Mouse (Mus musculus) MEL (cell line): ENCODE data around the gene Hemk1. TPM values are rescaled to one million over a fixed set of nuclear protein-coding genes. Genes with fewer than 3 reads are reported as not detected.

Experiments used
- DNase-seq: peaks from one replicate; pipeline ENCODE4 v3.0.0; 2011; ENCODE audit warnings: low read depth, low spot score
- H3K27ac ChIP-seq: 2 replicates; pipeline ENCODE4 v1.5.1; 2012; ENCODE audit warnings: low read depth, mild to moderate bottlenecking, control low read depth, low read length, moderate library complexity; ENCODE audit not compliant: control insufficient read depth
- H3K27me3 ChIP-seq, 2 experiments: fragments of 150-350 bp in 1 of 2; sonication (generic) in 1 of 2; 2 replicates each; pipeline ENCODE4 v1.6.1; 2012; ENCODE audit warnings: low read length in 2 of 2, mild to moderate bottlenecking in 2 of 2, improper control_type of control experiment in 1 of 2, moderate library complexity in 1 of 2; ENCODE audit not compliant: insufficient read depth in 2 of 2, control insufficient read depth in 1 of 2
- H3K36me3 ChIP-seq, 2 experiments: 2 replicates each; pipeline ENCODE4 v1.6.1; 2012 to 2014; ENCODE audit warnings: low read length in 2 of 2, improper control_type of control experiment in 1 of 2, inconsistent platforms in 1 of 2, mild to moderate bottlenecking in 1 of 2; ENCODE audit not compliant: insufficient read depth in 2 of 2, control insufficient read depth in 1 of 2
- H3K4me1 ChIP-seq, 2 experiments: fragments of 150-350 bp in 1 of 2; sonication (generic) in 1 of 2; 2 replicates each; pipeline ENCODE4 v1.6.1; 2012; ENCODE audit warnings: low read length in 2 of 2, improper control_type of control experiment in 1 of 2, mild to moderate bottlenecking in 1 of 2; ENCODE audit not compliant: insufficient read depth in 2 of 2, control insufficient read depth in 1 of 2
- H3K4me3 ChIP-seq, 2 experiments: fragments of 150-350 bp in 1 of 2; sonication (generic) in 1 of 2; 2 replicates each; pipeline ENCODE4 v1.5.1; 2012; ENCODE audit warnings: low read depth in 2 of 2, low read length in 2 of 2, mild to moderate bottlenecking in 2 of 2, moderate library complexity in 2 of 2, control low read depth in 1 of 2, improper control_type of control experiment in 1 of 2; ENCODE audit not compliant: control insufficient read depth in 1 of 2, insufficient read depth in 1 of 2
- H3K79me2 ChIP-seq: 2 replicates; pipeline ENCODE4 v1.6.1; 2012; ENCODE audit warnings: mild to moderate bottlenecking, low read length, moderate library complexity; ENCODE audit not compliant: control insufficient read depth, poor library complexity, insufficient read depth
- H3K9ac ChIP-seq: 2 replicates; pipeline ENCODE4 v1.6.1; 2012; ENCODE audit warnings: low read depth, mild to moderate bottlenecking, control low read depth, low read length, moderate library complexity; ENCODE audit not compliant: control insufficient read depth, poor library complexity, severe bottlenecking
- H3K9me3 ChIP-seq: fragments of 150-350 bp; sonication (generic); replicated peaks from 2 replicates; pipeline ENCODE4 v1.6.1; 2012; ENCODE audit warnings: mild to moderate bottlenecking, low read length, improper control_type of control experiment, moderate library complexity; ENCODE audit not compliant: insufficient read depth
- BHLHE40 ChIP-seq: IDR thresholded peaks from 2 replicates; pipeline ENCODE4 v1.6.1; 2012; ENCODE audit warnings: low read depth, mild to moderate bottlenecking, inconsistent platforms, low read length, improper control_type of control experiment, borderline replicate concordance
- CHD2 ChIP-seq: IDR thresholded peaks from 2 replicates; pipeline ENCODE4 v1.6.1; 2011; ENCODE audit warnings: low read length, improper control_type of control experiment
- CTCF ChIP-seq, 3 experiments: IDR thresholded peaks in 2 of 3; conservative IDR thresholded peaks in 1 of 3; 2 replicates each; pipeline ENCODE4 v1.5.1; 2011 to 2012; ENCODE audit warnings: low read length in 3 of 3, low read depth in 2 of 3, mild to moderate bottlenecking in 2 of 3, improper control_type of control experiment in 1 of 3, inconsistent platforms in 1 of 3, mixed read lengths in 1 of 3, moderate library complexity in 1 of 3; ENCODE audit not compliant: control insufficient read depth in 1 of 3, insufficient read depth in 1 of 3, poor library complexity in 1 of 3, severe bottlenecking in 1 of 3
- ELF1 ChIP-seq: IDR thresholded peaks from 2 replicates; pipeline ENCODE4 v1.6.1; 2014; ENCODE audit warnings: low read depth, mild to moderate bottlenecking, inconsistent platforms, low read length, improper control_type of control experiment, moderate library complexity
- EP300 ChIP-seq, 2 experiments: IDR thresholded peaks; 2 replicates each; pipeline ENCODE4 v1.6.1; 2011; ENCODE audit warnings: improper control_type of control experiment in 2 of 2, low read length in 2 of 2, low read depth in 1 of 2, mild to moderate bottlenecking in 1 of 2
- ETS1 ChIP-seq: IDR thresholded peaks from 2 replicates; pipeline ENCODE4 v1.6.1; 2012; ENCODE audit warnings: low read depth, mild to moderate bottlenecking, inconsistent platforms, low read length, improper control_type of control experiment, moderate library complexity
- GATA1 ChIP-seq: IDR thresholded peaks from 2 replicates; pipeline ENCODE4 v1.6.1; 2011; ENCODE audit warnings: low read depth, low read length, improper control_type of control experiment
- HCFC1 ChIP-seq: IDR thresholded peaks from 2 replicates; pipeline ENCODE4 v1.6.1; 2012; ENCODE audit warnings: low read depth, mild to moderate bottlenecking, inconsistent platforms, low read length, improper control_type of control experiment, moderate library complexity
- KAT2A ChIP-seq: conservative IDR thresholded peaks from 2 replicates; pipeline ENCODE4 v1.6.1; 2012; ENCODE audit warnings: low read depth, low read length, improper control_type of control experiment, inconsistent platforms
- MAX ChIP-seq: IDR thresholded peaks from 2 replicates; pipeline ENCODE4 v1.6.1; 2011; ENCODE audit warnings: low read length, improper control_type of control experiment
- MAZ ChIP-seq: IDR thresholded peaks from 2 replicates; pipeline ENCODE4 v1.6.1; 2012; ENCODE audit warnings: low read depth, mild to moderate bottlenecking, inconsistent platforms, low read length, improper control_type of control experiment
- NELFE ChIP-seq: IDR thresholded peaks from 2 replicates; pipeline ENCODE4 v1.6.1; 2011; ENCODE audit warnings: low read depth, low read length, improper control_type of control experiment
- NRF1 ChIP-seq: IDR thresholded peaks from 2 replicates; pipeline ENCODE4 v1.6.1; 2014; ENCODE audit warnings: low read depth, mild to moderate bottlenecking, inconsistent platforms, low read length, improper control_type of control experiment, moderate library complexity; ENCODE audit not compliant: poor library complexity, insufficient read depth, severe bottlenecking
- POLR2A ChIP-seq, 2 experiments: IDR thresholded peaks; 2 replicates each; pipeline ENCODE4 v1.6.1; 2011 to 2012; ENCODE audit warnings: low read length in 2 of 2, mild to moderate bottlenecking in 2 of 2, control low read depth in 1 of 2, improper control_type of control experiment in 1 of 2, low read depth in 1 of 2, moderate library complexity in 1 of 2; ENCODE audit not compliant: control insufficient read depth in 1 of 2, insufficient read depth in 1 of 2, poor library complexity in 1 of 2
- POLR2AphosphoS5 ChIP-seq: IDR thresholded peaks from 2 replicates; pipeline ENCODE4 v1.6.1; 2012; ENCODE audit warnings: low read depth, borderline replicate concordance, mild to moderate bottlenecking, inconsistent platforms, low read length, moderate library complexity, mixed read lengths
- SIN3A ChIP-seq: IDR thresholded peaks from 2 replicates; pipeline ENCODE4 v1.6.1; 2012; ENCODE audit warnings: low read length, improper control_type of control experiment, inconsistent platforms
- TAL1 ChIP-seq: IDR thresholded peaks from 2 replicates; pipeline ENCODE4 v1.6.1; 2012; ENCODE audit warnings: mild to moderate bottlenecking, inconsistent platforms, low read length, moderate library complexity, mixed read lengths
- TBP ChIP-seq: IDR thresholded peaks from 2 replicates; pipeline ENCODE4 v1.8.0; 2011; ENCODE audit warnings: low read depth, low read length, improper control_type of control experiment
- TCF12 ChIP-seq: IDR thresholded peaks from 2 replicates; pipeline ENCODE4 v1.6.1; 2014; ENCODE audit warnings: low read depth, mild to moderate bottlenecking, inconsistent platforms, low read length, improper control_type of control experiment, moderate library complexity
- USF1 ChIP-seq: IDR thresholded peaks from 2 replicates; pipeline ENCODE4 v1.6.1; 2014; ENCODE audit warnings: low read depth, mild to moderate bottlenecking, inconsistent platforms, low read length, improper control_type of control experiment, moderate library complexity
- USF2 ChIP-seq, 2 experiments: IDR thresholded peaks; 2 replicates each; pipeline ENCODE4 v1.6.1; 2011 to 2012; ENCODE audit warnings: improper control_type of control experiment in 2 of 2, low read length in 2 of 2, borderline replicate concordance in 1 of 2, inconsistent platforms in 1 of 2, low read depth in 1 of 2, mild to moderate bottlenecking in 1 of 2; ENCODE audit not compliant: insufficient read depth in 1 of 2
- ZKSCAN1 ChIP-seq: IDR thresholded peaks from 2 replicates; pipeline ENCODE4 v1.6.1; 2012; ENCODE audit warnings: low read depth, mild to moderate bottlenecking, inconsistent platforms, low read length, improper control_type of control experiment, moderate library complexity
- ZMIZ1 ChIP-seq: IDR thresholded peaks from 2 replicates; pipeline ENCODE4 v1.6.1; 2012; ENCODE audit warnings: low read depth, mild to moderate bottlenecking, inconsistent platforms, low read length, improper control_type of control experiment, moderate library complexity
- ZNF384 ChIP-seq: IDR thresholded peaks from 2 replicates; pipeline ENCODE4 v1.6.1; 2012; ENCODE audit warnings: low read depth, mild to moderate bottlenecking, inconsistent platforms, low read length, improper control_type of control experiment
- polyA plus RNA-seq, 2 experiments: library from polyadenylated mRNA; stranded (reverse) in 1 of 2; unstranded in 1 of 2; fragments of >175 nt in 1 of 2; fragments of >200 nt in 1 of 2; gene quantifications; 2 replicates each; pipeline versions ENCODE4 v1.2.1 to v1.2.4; 2012; ENCODE audit warnings: low replicate concordance in 2 of 2, low read depth in 1 of 2; ENCODE audit not compliant: insufficient read length in 2 of 2, insufficient read depth in 1 of 2, missing spikeins in 1 of 2
- total RNA-seq: library from RNA; depleted of rRNA; stranded (reverse); fragments of 300-350 nt; gene quantifications from 2 replicates; pipeline ENCODE4 v1.2.3, GENCODE M21; 2012

Gene Hemk1
- total and polyA plus RNA-seq, 3 experiments, result 7.5 to 11.8 TPM; not detected in 1

DNA sequence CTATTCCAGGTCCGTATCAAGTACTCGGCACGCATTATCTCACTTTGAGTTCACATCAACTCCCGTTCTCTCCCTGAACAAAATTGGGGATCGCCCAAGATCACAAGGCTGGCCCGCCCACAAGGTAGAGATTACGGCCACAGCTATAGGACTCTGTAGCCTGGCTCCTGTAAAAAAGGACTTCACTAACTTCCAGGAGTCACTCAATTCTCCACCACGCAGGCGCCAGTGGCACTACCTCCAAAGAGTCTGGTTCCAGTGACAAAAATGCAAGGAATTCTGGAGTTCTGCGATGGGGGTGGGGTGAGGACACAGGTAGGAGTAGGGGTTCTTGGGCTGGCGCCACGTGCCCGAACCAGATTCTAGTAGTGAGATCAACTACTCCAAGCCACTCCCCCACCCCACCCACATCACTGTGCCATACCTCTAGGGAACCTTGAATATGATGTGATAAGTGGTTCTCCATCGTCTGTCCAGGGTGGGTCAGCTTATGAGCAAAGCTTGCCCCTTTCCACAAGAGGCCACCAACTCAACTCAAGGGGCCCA, 50.0 kb downstream of the Hemk1 start (continued):
- no peak for TF ChIP-seq EP300 (IDR thresholded peaks at IDR 0.05; ENCODE audit: low read depth in 1 of 2, low read length in 2 of 2)
- TF ChIP-seq SIN3A, result peak; percentile 20; the same call in 1 of the 2 replicates
- TF ChIP-seq POLR2AphosphoS5, result no peak
- no peak for TF ChIP-seq CTCF (IDR thresholded peaks at IDR 0.05 in 2 of 3, conservative IDR thresholded peaks at IDR 0.05 in 1 of 3; ENCODE audit: control insufficient read depth in 1 of 3, insufficient read depth in 1 of 3, low read depth in 2 of 3, low read length in 3 of 3, poor library complexity in 1 of 3, severe bottlenecking in 1 of 3)
- no peak for TF ChIP-seq USF2 (IDR thresholded peaks at IDR 0.05; ENCODE audit: borderline replicate concordance in 1 of 2, insufficient read depth in 1 of 2, low read depth in 1 of 2, low read length in 2 of 2)
- TF ChIP-seq TAL1, result no peak
- peak; percentile 63 for TF ChIP-seq MAX
- TF ChIP-seq ETS1, result peak; percentile 34; the same call in 1 of the 2 replicates
- TF ChIP-seq ZMIZ1, result no peak
- TF ChIP-seq GATA1, result no peak
- no peak for TF ChIP-seq CHD2
- TF ChIP-seq NRF1, result peak; percentile 52; the same call in 1 of the 2 replicates
- TF ChIP-seq NELFE, result no peak
- TF ChIP-seq ZKSCAN1, result no peak
- TF ChIP-seq KAT2A, result no peak
- TF ChIP-seq ZNF384, result no peak
- 0 out of 2 replicates have a peak, but pooled peaks have one; percentile 35 for TF ChIP-seq BHLHE40
- TF ChIP-seq, all 39 proteins: peak for 10

DNA sequence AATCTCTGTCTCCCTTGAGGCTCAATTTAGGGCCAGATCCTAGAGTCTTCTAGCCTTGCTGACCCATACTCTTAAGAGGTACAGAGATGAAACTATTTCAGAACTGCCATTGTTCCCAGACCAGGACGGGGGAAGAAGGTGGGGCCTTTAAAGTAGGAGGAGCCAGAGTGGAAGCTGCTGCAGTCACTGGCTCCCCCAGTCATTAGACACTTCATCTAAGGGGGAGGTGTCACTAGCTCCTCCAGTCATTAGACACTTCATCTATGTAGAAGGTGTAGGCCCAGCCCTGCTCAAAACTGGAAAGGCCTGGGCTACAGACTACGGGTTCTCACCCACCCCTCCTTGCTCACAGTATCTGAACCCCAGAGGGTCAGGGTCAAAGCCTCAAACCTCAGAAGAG, 50.9 kb downstream of the Hemk1 start:
- peak overlapping the region; percentile 50 for H3K27ac ChIP-seq
- H3K9me3 ChIP-seq, result no peaks in the 10 kb centered on the region
- H3K4me3 ChIP-seq, result peak overlapping the region in 1 of 2 experiments; percentile 95; a peak in 2 of 4 replicates
- peaks cover 4% of the 10 kb centered on the region for H3K79me2 ChIP-seq
- peaks cover 0 to 23% of the 10 kb centered on the region in 2 experiments; a peak in 3 of 4 replicates for H3K36me3 ChIP-seq
- TF ChIP-seq ZNF384, result no peak
- TF ChIP-seq HCFC1, result peak; percentile 10; the same call in 1 of the 2 replicates
- TF ChIP-seq ZMIZ1, result no peak
- TF ChIP-seq MAZ, result peak; percentile 15; the same call in 1 of the 2 replicates
- TF ChIP-seq TBP, result 0 out of 2 replicates have a peak, but pooled peaks have one; percentile 19
- TF ChIP-seq NELFE, result peak; percentile 33; the same call in 1 of the 2 replicates
- TF ChIP-seq TCF12, result 0 out of 2 replicates have a peak, but pooled peaks have one; percentile 15
- no peak for TF ChIP-seq USF1
- 0 out of 2 replicates have a peak, but pooled peaks have one; percentile 22 for TF ChIP-seq ELF1
- no peak for TF ChIP-seq ETS1
- TF ChIP-seq POLR2A (IDR thresholded peaks at IDR 0.05; ENCODE audit: control insufficient read depth in 1 of 2, insufficient read depth in 1 of 2, low read depth in 1 of 2, low read length in 2 of 2, poor library complexity in 1 of 2), result peak in 1 of 2 experiments; percentile 42; a peak in 1 of 4 replicates
- peaks cover 9 to 44% of the 10 kb centered on the region in 2 experiments for H3K4me1 ChIP-seq
- peak overlapping the region; percentile 46 for H3K9ac ChIP-seq
- peak; percentile 80 for DNase-seq
- no peaks in the 10 kb centered on the region for H3K27me3 ChIP-seq
